Mouse (Mus musculus) left cerebral cortex, postnatal 14 days (tissue): ENCODE measurements at regions not wholly inside any gene's neighbourhood (a gene's known extent, or its start where the extent isn't known, plus 50 kb on each side); places are given as distances from the start of the nearest gene placed in this dataset.
A peak's percentile ranks its signal among the peaks of the same experiment; 100 is the strongest.

Experiments used
- DNase-seq, 2 experiments: peaks; one replicate each; pipeline ENCODE4 v3.0.0; 2021 to 2022; ENCODE audit warnings: low spot score in 2 of 2, mixed read lengths in 1 of 2
- intact Hi-C: fragments of 180-260 bp; cut with DNase I; formaldehyde crosslinking; loops from one replicate; pipeline ENCODE4 v1.15.1; 2025

- intact Hi-C loops, result no loop called here
- DNase-seq, result no peak
Measured at GRCm38 (mm10) chr13:100990646-100991045, 157.4 kb upstream of the Slc30a5 start.

GRCm38 (mm10) chr13:100988671-100989531 is 155.7 kb upstream of the Slc30a5 start:
- intact Hi-C loops, result no loop called here

GRCm38 (mm10) chr13:100988116-100988515 is 154.9 kb upstream of the Slc30a5 start:
- no peak for DNase-seq
- intact Hi-C loops, result no loop called here

More at GRCm38 (mm10) chr13:100988671-100989531, 155.7 kb upstream of the Slc30a5 start:
- peak in 1 of 2 experiments; percentile 13 for DNase-seq

- intact Hi-C loops, result no loop called here
- DNase-seq, result no peak
Measured at GRCm38 (mm10) chr13:100975741-100976140, 142.5 kb upstream of the Slc30a5 start.

GRCm38 (mm10) chr13:100971080-100972017 is 138.1 kb upstream of the Slc30a5 start:
- DNase-seq, result no peak
- intact Hi-C loops, result no loop called here

GRCm38 (mm10) chr13:100962811-100963540 is 129.7 kb upstream of the Slc30a5 start:
- intact Hi-C loops, result no loop called here

GRCm38 (mm10) chr13:100954598-100955251 is 121.5 kb upstream of the Slc30a5 start:
- peak; percentile 35 to 69 for DNase-seq
- intact Hi-C loops, result loop anchor here (5.0 kb wide), 2 partner anchors 283 to 738 kb away; no protein-coding TSS in a partner anchor

More at GRCm38 (mm10) chr13:100962811-100963540, 129.7 kb upstream of the Slc30a5 start:
- no peak for DNase-seq

GRCm38 (mm10) chr13:100954106-100954505 is 120.9 kb upstream of the Slc30a5 start:
- intact Hi-C loops, result no loop called here
- DNase-seq, result no peak

GRCm38 (mm10) chr13:100951185-100951508 is 117.9 kb upstream of the Slc30a5 start:
- intact Hi-C loops, result no loop called here
- no peak for DNase-seq

GRCm38 (mm10) chr13:100950348-100951184 is 117.3 kb upstream of the Slc30a5 start:
- intact Hi-C loops, result no loop called here
- DNase-seq, result no peak

- intact Hi-C loops, result loop anchor here (5.0 kb wide), 1 partner anchor 754 kb away; no protein-coding TSS in a partner anchor
- no peak for DNase-seq
Measured at GRCm38 (mm10) chr13:100943206-100943848, 110.1 kb upstream of the Slc30a5 start.

- DNase-seq, result no peak
- intact Hi-C loops, result loop anchor here (5.0 kb wide), 1 partner anchor 757 kb away; no protein-coding TSS in a partner anchor
Measured at GRCm38 (mm10) chr13:100940791-100941190, 107.6 kb upstream of the Slc30a5 start.

- intact Hi-C loops, result loop anchor here (5.0 kb wide), 1 partner anchor 758 kb away; no protein-coding TSS in a partner anchor
- DNase-seq, result peak; percentile 73 to 75
Measured at GRCm38 (mm10) chr13:100939677-100940076, 106.5 kb upstream of the Slc30a5 start.

GRCm38 (mm10) chr13:100933265-100933664 is 100.0 kb upstream of the Slc30a5 start:
- no peak for DNase-seq
- intact Hi-C loops, result no loop called here

GRCm38 (mm10) chr13:100899566-100899965 is 66.3 kb upstream of the Slc30a5 start:
- intact Hi-C loops, result loop anchor here (10.0 kb wide), 1 partner anchor 585 kb away; no protein-coding TSS in a partner anchor
- DNase-seq, result no peak

GRCm38 (mm10) chr13:100893871-100894270 is 60.6 kb upstream of the Slc30a5 start:
- intact Hi-C loops, result loop anchor here (2.0 to 10.0 kb wide), 3 partner anchors 343 to 801 kb away; no protein-coding TSS in a partner anchor
- DNase-seq, result no peak

- no peak for DNase-seq
- intact Hi-C loops, result loop anchor here (2.0 to 10.0 kb wide), 3 partner anchors 344 to 802 kb away; no protein-coding TSS in a partner anchor
Measured at GRCm38 (mm10) chr13:100893096-100893495, 59.9 kb upstream of the Slc30a5 start.
